Mouse (Mus musculus) MEL (cell line): Measurements from ENCODE around the gene Tpst2.

ENCODE experiments used
- E2F4 ChIP-seq: IDR thresholded peaks from 2 replicates; pipeline ENCODE4 v1.6.1; 2011; ENCODE audit warnings: low read depth, low read length, improper control_type of control experiment, borderline replicate concordance
- GABPA ChIP-seq: IDR thresholded peaks from 2 replicates; pipeline ENCODE4 v1.6.1; 2012; ENCODE audit warnings: low read depth, mild to moderate bottlenecking, inconsistent platforms, low read length, improper control_type of control experiment, moderate library complexity
- MYB ChIP-seq: IDR thresholded peaks from 2 replicates; pipeline ENCODE4 v1.6.1; 2011; ENCODE audit warnings: mild to moderate bottlenecking, low read depth, low read length, improper control_type of control experiment
- SMC3 ChIP-seq: IDR thresholded peaks from 2 replicates; pipeline ENCODE4 v1.6.1; 2011; ENCODE audit warnings: low read depth, low read length, improper control_type of control experiment
- ZC3H11A ChIP-seq: IDR thresholded peaks from 2 replicates; pipeline ENCODE4 v1.6.1; 2012; ENCODE audit warnings: low read depth, mild to moderate bottlenecking, inconsistent platforms, low read length, improper control_type of control experiment
- ZNF384 ChIP-seq: IDR thresholded peaks from 2 replicates; pipeline ENCODE4 v1.6.1; 2012; ENCODE audit warnings: low read depth, mild to moderate bottlenecking, inconsistent platforms, low read length, improper control_type of control experiment

GRCm38 (mm10) chr5:112305842-112306241 is 29.4 kb downstream of the Tpst2 start:
- TF ChIP-seq ZNF384: no peak
- no peak for TF ChIP-seq E2F4
- no peak for TF ChIP-seq GABPA
- no peak for TF ChIP-seq ZC3H11A
- no peak for TF ChIP-seq MYB
- no peak for TF ChIP-seq SMC3
